Mouse (Mus musculus) layer of hippocampus, adult 2 months (tissue): ENCODE data around the gene Ptprb. TPM values are rescaled to one million over a fixed set of nuclear protein-coding genes. Genes with fewer than 3 reads are reported as not detected.

Experiments used
- DNase-seq, 2 experiments: peaks; one replicate each; pipeline ENCODE4 v3.0.0; 2022; ENCODE audit warnings: low spot score in 2 of 2
- H3K27ac ChIP-seq: fragments of 200-600 bp; 2 replicates; pipeline ENCODE4 v1.8.1; 2022
- H3K4me3 ChIP-seq: fragments of 200-600 bp; 2 replicates; pipeline ENCODE4 v1.8.1; 2022; ENCODE audit warnings: mild to moderate bottlenecking
- CTCF ChIP-seq: fragments of 200-600 bp; conservative IDR thresholded peaks from 2 replicates; pipeline ENCODE4 v1.8.1; 2022; ENCODE audit warnings: antibody characterized with exemption, mild to moderate bottlenecking, moderate library complexity
- total RNA-seq, 2 experiments: library from RNA; stranded (reverse); gene quantifications; 2 replicates each; pipeline ENCODE4 v1.2.3; 2021

Gene Ptprb
- total RNA-seq, 2 experiments from 2014 or later: 15.0 to 19.7 TPM

DNA sequence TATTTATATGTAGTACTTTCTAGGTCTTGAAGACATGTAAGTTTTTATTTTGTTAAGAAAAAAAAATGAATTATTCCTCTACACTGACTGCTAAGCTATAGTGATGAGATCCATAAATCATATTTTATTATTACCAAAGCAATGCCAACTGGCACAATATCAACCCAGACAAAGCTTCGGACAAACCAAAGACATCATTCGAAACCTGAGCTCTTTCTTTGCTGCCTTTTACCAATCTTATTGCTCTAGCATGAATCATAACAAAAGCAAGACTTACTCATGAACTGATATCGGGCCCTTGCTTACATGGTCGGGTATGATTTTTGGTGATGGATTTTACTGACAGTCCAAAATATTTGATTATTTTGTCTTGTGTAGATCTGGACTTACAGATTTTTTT lies 29.0 kb downstream of the Ptprb start:
- TF ChIP-seq CTCF: no peak
- Histone ChIP-seq H3K27ac (peak overlapping the region; percentile 46; the same call in 1 of the 2 replicates), H3K4me3 (peak overlapping the region; percentile 28; the same call in 1 of the 2 replicates)
- no peak for DNase-seq

DNA sequence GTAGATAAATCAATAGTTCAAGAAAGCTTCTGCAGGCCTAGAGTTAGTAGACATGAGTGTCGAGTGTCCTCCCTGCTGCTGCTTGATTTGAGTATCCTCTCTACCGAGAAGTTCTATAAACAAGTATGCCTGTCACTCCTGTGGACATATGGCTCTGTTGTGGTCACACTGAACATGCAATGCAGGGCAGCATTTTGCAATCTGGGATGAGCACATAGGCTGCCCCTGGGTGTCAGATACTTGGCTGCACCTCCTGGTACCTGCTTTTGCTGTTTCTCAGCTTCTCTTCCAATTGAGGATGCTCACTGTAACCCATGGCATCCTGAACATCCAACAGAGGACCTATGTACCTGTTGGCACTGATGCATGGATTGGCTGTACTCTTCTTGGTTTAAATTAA lies 34.1 kb downstream of the Ptprb start:
- H3K4me3 ChIP-seq: no peak overlapping the region
- no peak for DNase-seq
- no peak overlapping the region for H3K27ac ChIP-seq
- TF ChIP-seq CTCF: no peak

DNA sequence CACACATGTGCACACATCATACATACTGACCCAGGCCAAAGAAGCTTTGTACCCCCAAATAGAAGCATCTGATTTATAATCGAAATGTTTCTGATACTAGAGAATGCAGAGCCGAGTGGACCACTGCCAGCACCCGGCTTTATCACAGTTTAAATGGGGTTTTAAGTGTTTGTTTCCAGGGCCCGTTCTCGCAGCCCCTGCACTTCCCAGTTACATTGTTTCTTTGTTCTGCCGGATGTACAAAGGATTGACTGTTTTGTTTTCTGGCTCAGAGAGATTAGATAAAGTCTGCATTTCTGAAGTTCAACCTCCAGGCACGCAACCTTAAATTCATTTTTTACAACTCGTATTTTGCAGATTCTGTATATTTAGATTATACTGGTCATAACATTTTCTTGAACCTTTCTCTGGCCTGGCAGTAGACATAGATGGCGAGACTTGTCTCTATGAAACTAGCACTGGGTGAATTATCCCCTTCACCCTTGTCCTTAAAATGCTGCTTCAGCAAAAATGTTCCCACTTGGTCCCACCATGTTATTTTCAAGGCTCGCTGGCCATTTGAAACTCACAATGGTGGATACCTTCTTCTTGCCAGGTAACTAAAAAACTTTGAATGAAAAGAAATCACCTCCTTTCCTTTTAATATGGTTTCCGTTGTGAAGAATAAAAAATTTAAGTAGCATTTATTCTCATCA lies 35.3 kb downstream of the Ptprb start:
- Histone ChIP-seq H3K27ac (peak overlapping the region; percentile 55; the same call in 1 of the 2 replicates), H3K4me3 (0 out of 2 replicates have a peak overlapping the region, but pooled peaks have one; percentile 1)
- no peak for TF ChIP-seq CTCF
- DNase-seq: no peak

DNA sequence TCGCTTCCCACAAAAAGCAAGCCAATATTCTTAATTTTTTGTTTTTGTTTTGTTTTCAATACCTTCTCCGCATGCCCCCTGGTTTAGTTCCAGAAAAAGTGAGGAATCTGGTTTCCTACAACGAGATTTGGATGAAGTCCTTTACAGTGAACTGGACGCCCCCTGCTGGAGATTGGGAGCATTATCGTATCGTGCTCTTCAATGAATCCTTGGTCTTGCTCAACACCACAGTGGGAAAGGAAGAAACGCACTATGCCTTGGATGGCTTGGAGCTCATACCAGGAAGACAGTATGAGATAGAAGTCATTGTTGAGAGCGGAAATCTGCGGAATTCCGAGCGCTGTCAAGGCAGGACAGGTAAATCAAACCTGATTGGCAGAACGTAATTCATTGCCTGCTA lies 43.9 kb downstream of the Ptprb start:
- TF ChIP-seq CTCF: peak; percentile 96
- no peak overlapping the region for H3K27ac ChIP-seq
- peak overlapping the region; percentile 39 for H3K4me3 ChIP-seq
- peak; percentile 75 to 83 for DNase-seq

GRCm38 (mm10) chr10:116329086-116329485 lies 53.8 kb downstream of the Ptprb start:
- Histone ChIP-seq H3K27ac (no peak overlapping the region), H3K4me3 (no peak overlapping the region)
- TF ChIP-seq CTCF: no peak
- DNase-seq: no peak

GRCm38 (mm10) chr10:116330458-116330857 lies 55.1 kb downstream of the Ptprb start:
- Histone ChIP-seq H3K27ac (no peak overlapping the region), H3K4me3 (no peak overlapping the region; the same call in 1 of the 2 replicates)
- DNase-seq: peak; percentile 70 to 81
- peak; percentile 92 for TF ChIP-seq CTCF

GRCm38 (mm10) chr10:116330961-116331510 lies 55.7 kb downstream of the Ptprb start:
- no peak for TF ChIP-seq CTCF
- no peak for DNase-seq
- Histone ChIP-seq H3K4me3 (no peak overlapping the region; the same call in 1 of the 2 replicates), H3K27ac (no peak overlapping the region)

DNA sequence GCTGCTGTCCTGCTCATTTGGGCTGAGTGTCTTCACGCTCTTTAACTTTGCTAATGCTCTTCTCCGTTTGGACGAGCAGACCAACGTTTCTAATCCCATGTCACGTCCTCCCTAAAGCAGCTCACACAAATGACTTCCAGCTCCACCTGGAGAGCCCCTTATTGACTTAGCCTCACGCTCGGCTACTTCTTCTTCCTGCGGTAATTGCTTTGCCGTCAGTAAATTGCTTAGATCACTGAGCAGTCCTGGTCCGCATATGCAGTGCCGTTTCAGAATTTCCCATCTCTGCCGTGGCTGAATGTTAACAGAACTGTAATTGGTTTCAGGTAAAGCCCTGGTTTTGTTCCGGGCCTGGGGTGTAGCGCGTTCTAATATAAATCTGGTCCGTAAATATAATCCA lies 58.3 kb downstream of the Ptprb start:
- Histone ChIP-seq H3K4me3 (no peak overlapping the region), H3K27ac (no peak overlapping the region)
- DNase-seq: no peak
- no peak for TF ChIP-seq CTCF

GRCm38 (mm10) chr10:116334120-116334519 lies 58.8 kb downstream of the Ptprb start:
- TF ChIP-seq CTCF: no peak
- Histone ChIP-seq H3K4me3 (no peak overlapping the region), H3K27ac (no peak overlapping the region)
- DNase-seq: no peak

GRCm38 (mm10) chr10:116335328-116335727 lies 60.0 kb downstream of the Ptprb start:
- TF ChIP-seq CTCF: no peak

GRCm38 (mm10) chr10:116341194-116341593 lies 65.9 kb downstream of the Ptprb start:
- TF ChIP-seq CTCF: no peak
- DNase-seq: no peak
- Histone ChIP-seq H3K27ac (no peak overlapping the region), H3K4me3 (no peak overlapping the region)

More at GRCm38 (mm10) chr10:116335328-116335727, 60.0 kb downstream of the Ptprb start:
- DNase-seq: no peak
- Histone ChIP-seq H3K27ac (no peak overlapping the region), H3K4me3 (no peak overlapping the region)

GRCm38 (mm10) chr10:116346618-116347184 lies 71.4 kb downstream of the Ptprb start:
- Histone ChIP-seq H3K4me3 (no peak overlapping the region), H3K27ac (no peak overlapping the region)
- DNase-seq: no peak
- TF ChIP-seq CTCF: no peak

DNA sequence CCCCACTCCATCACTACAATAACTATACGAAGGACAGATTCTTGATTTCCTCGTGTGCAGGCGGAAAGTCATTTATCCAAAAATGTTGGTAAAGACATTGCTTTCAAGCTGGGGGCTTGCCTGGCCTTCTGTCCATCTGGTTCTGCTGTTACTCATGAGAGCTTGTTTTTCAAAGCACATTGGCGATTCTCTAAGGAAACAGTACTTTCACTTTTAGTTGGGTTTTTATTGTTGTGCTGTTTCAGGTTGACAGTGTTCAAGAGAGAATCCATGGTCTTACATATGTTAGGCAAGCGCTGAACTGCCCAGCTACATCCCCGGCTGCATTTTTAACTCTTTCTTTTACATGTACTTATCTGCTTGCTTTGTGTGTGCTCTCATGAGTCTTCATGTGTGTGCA lies 73.7 kb downstream of the Ptprb start:
- no peak for DNase-seq
- no peak overlapping the region for H3K4me3 ChIP-seq
- TF ChIP-seq CTCF: no peak
- H3K27ac ChIP-seq: no peak overlapping the region
